ENCODE assay signal across 20 mouse cellular contexts in genomic region chr3:30818630-30819125, GRCm38 (mm10).
"Had no signal": no experiment of that assay in that cellular context is flagged by ENCODE, and none has a peak within 500 bp of the region (broad histone marks: within the 10 kb centered on the region; RNA-seq: fewer than 3 reads in every experiment).

No protein-coding gene starts in this region.

- H3K9me3 ChIP-seq: limb, embryonic 10.5 days; limb, embryonic 13.5 days; liver, embryonic 13.5 days; midbrain, embryonic 12.5 days; neural tube, embryonic 13.5 days had no signal

- H3K4me3 ChIP-seq: limb, embryonic 10.5 days; limb, embryonic 13.5 days; liver, embryonic 13.5 days; midbrain, embryonic 12.5 days; myocyte; neural tube, embryonic 13.5 days had no signal

- H3K4me1 ChIP-seq: limb, embryonic 10.5 days; limb, embryonic 13.5 days; liver, embryonic 13.5 days; midbrain, embryonic 12.5 days; neural tube, embryonic 13.5 days had no signal

- H3K9ac ChIP-seq: limb, embryonic 13.5 days; liver, embryonic 13.5 days; midbrain, embryonic 12.5 days; neural tube, embryonic 13.5 days had no signal

- DNase-seq: kidney, adult 18-20 months; kidney, adult 9 months; kidney, postnatal 14 days; kidney, postnatal 4 days; liver; liver, embryonic 13.5 days; lung, adult 2 months; lung, postnatal 14 days; retina, postnatal 1 day; right cerebral cortex, postnatal 25 days; thymus, adult 18-20 months; thymus, postnatal 36 days had no signal

- H3K27me3 ChIP-seq: limb, embryonic 13.5 days; liver, embryonic 13.5 days; midbrain, embryonic 12.5 days; neural tube, embryonic 13.5 days had no signal

- H3K4me2 ChIP-seq: limb, embryonic 13.5 days; liver, embryonic 13.5 days; midbrain, embryonic 12.5 days; neural tube, embryonic 13.5 days had no signal

- ATAC-seq: intestine, embryonic 16.5 days; midbrain, embryonic 16.5 days had no signal

- H3K27ac ChIP-seq: limb, embryonic 10.5 days; limb, embryonic 13.5 days; liver, embryonic 13.5 days; macrophage; midbrain, embryonic 12.5 days; neural tube, embryonic 13.5 days had no signal
